Mouse (Mus musculus) hindbrain, embryonic 15.5 days (tissue): ENCODE data around the gene Mybbp1a. TPM values are rescaled to one million over a fixed set of nuclear protein-coding genes. Genes with fewer than 3 reads are reported as not detected.
A peak's percentile ranks its signal among the peaks of the same experiment; 100 is the strongest.
"Not testable (repeated sequence)": the region's sequence is repeated elsewhere in the genome, so short reads cannot be mapped to it uniquely, and the experiment has no call there.

Source experiments
- ATAC-seq: fragments of 200-750 bp; cut with Nextera tagmentation; 2 replicates; pipeline ENCODE4 v1.8.0; 2017; ENCODE audit warnings: low read depth, moderate number of reproducible peaks, moderate TSS enrichment; ENCODE audit not compliant: low FRiP score
- H3K27ac ChIP-seq: fragments of 300-500 bp; sonication (generic); replicated peaks from 2 replicates; pipeline ENCODE4 v1.5.1; 2015; ENCODE audit warnings: mild to moderate bottlenecking, inconsistent platforms
- H3K27me3 ChIP-seq: fragments of 300-500 bp; sonication (generic); 2 replicates; pipeline ENCODE4 v1.6.1; 2015; ENCODE audit warnings: control low read depth, inconsistent platforms
- H3K36me3 ChIP-seq: fragments of 300-500 bp; sonication (generic); 2 replicates; pipeline ENCODE4 v1.6.1; 2015; ENCODE audit warnings: control low read depth, inconsistent platforms
- H3K4me1 ChIP-seq: fragments of 300-500 bp; sonication (generic); replicated peaks from 2 replicates; pipeline ENCODE4 v1.6.1; 2015; ENCODE audit warnings: control low read depth, inconsistent platforms
- H3K4me2 ChIP-seq: fragments of 300-500 bp; sonication (generic); 2 replicates; pipeline ENCODE4 v1.6.1; 2015; ENCODE audit warnings: moderate library complexity, mild to moderate bottlenecking, inconsistent platforms
- H3K4me3 ChIP-seq: fragments of 300-500 bp; sonication (generic); 2 replicates; pipeline ENCODE4 v1.5.1; 2015; ENCODE audit warnings: mild to moderate bottlenecking, inconsistent platforms
- H3K9ac ChIP-seq: fragments of 300-500 bp; sonication (generic); 2 replicates; pipeline ENCODE4 v1.6.1; 2015; ENCODE audit warnings: inconsistent platforms
- H3K9me3 ChIP-seq: fragments of 300-500 bp; sonication (generic); 2 replicates; pipeline ENCODE4 v1.6.1; 2016; ENCODE audit warnings: control low read depth, inconsistent platforms
- WGBS: fragments of 180-500 bp; shearing (Covaris S2); methylation state at CpG from one replicate; pipeline ENCODE4 v1.1.7; 2015; 5-methylcytosine and 5-hydroxymethylcytosine counted together
- polyA plus RNA-seq: library from polyadenylated mRNA; unstranded; fragments of >200 nt; fragmentation: Nextera tagmentation; extraction: Ambion mirVana; gene quantifications from 2 replicates; pipeline ENCODE4 v1.2.1, GENCODE M21; 2015

Mybbp1a gene
- polyA plus RNA-seq, 1 experiment from 2014 or later = 62.1 TPM

- H3K9ac ChIP-seq = no peak overlapping the region
- H3K36me3 ChIP-seq = no peaks in the 10 kb centered on the region
- no peak overlapping the region for H3K4me3 ChIP-seq
- ATAC-seq = no peak
- peaks cover 16% of the 10 kb centered on the region; the same call in 1 of the 2 replicates for H3K27me3 ChIP-seq
- no peaks in the 10 kb centered on the region for H3K9me3 ChIP-seq
- 91% methylated on average over 5 of the region's 5 CpGs for WGBS
- H3K4me2 ChIP-seq = no peak overlapping the region
- H3K27ac ChIP-seq = no peak overlapping the region
- peaks cover 4% of the 10 kb centered on the region for H3K4me1 ChIP-seq
Observed at GRCm38 (mm10) chr11:72416666-72417065, 24.5 kb upstream of the Mybbp1a start.

- Histone ChIP-seq H3K4me3 (no peak overlapping the region), H3K27ac (no peak overlapping the region), H3K36me3 (no peaks in the 10 kb centered on the region), H3K27me3 (peaks cover 15% of the 10 kb centered on the region; the same call in 1 of the 2 replicates), H3K9ac (no peak overlapping the region), H3K4me2 (no peak overlapping the region), H3K9me3 (no peaks in the 10 kb centered on the region), H3K4me1 (no peaks in the 10 kb centered on the region)
- 7% methylated on average over 4 of the region's 4 CpGs for WGBS
- no peak for ATAC-seq
Observed at GRCm38 (mm10) chr11:72417376-72417775, 23.8 kb upstream of the Mybbp1a start.

GRCm38 (mm10) chr11:72418227-72418626 lies 22.9 kb upstream of the Mybbp1a start:
- H3K9me3 ChIP-seq = no peaks in the 10 kb centered on the region
- H3K27me3 ChIP-seq = peaks cover 7% of the 10 kb centered on the region; the same call in 1 of the 2 replicates
- no peaks in the 10 kb centered on the region for H3K36me3 ChIP-seq
- H3K4me1 ChIP-seq = no peaks in the 10 kb centered on the region
- no peak overlapping the region for H3K27ac ChIP-seq
- H3K4me2 ChIP-seq = no peak overlapping the region
- H3K9ac ChIP-seq = no peak overlapping the region
- WGBS = 46% methylated on average over 8 of the region's 8 CpGs
- H3K4me3 ChIP-seq = no peak overlapping the region
- ATAC-seq = no peak

GRCm38 (mm10) chr11:72419006-72419405 lies 22.1 kb upstream of the Mybbp1a start:
- Histone ChIP-seq H3K4me1 (no peaks in the 10 kb centered on the region), H3K4me2 (no peak overlapping the region)
- ATAC-seq = no peak

GRCm38 (mm10) chr11:72420460-72421122 lies 20.6 kb upstream of the Mybbp1a start:
- no peak overlapping the region for H3K27ac ChIP-seq
- no peak for ATAC-seq
- H3K4me1 ChIP-seq = no peaks in the 10 kb centered on the region
- no peaks in the 10 kb centered on the region for H3K9me3 ChIP-seq
- H3K27me3 ChIP-seq = no peaks in the 10 kb centered on the region
- H3K9ac ChIP-seq = no peak overlapping the region
- H3K4me2 ChIP-seq = no peak overlapping the region
- no peak overlapping the region for H3K4me3 ChIP-seq
- H3K36me3 ChIP-seq = no peaks in the 10 kb centered on the region
- 89% methylated on average over 6 of the region's 6 CpGs for WGBS

More at GRCm38 (mm10) chr11:72419006-72419405, 22.1 kb upstream of the Mybbp1a start:
- H3K27me3 ChIP-seq = 0 out of 2 replicates have a peak, but pooled peaks cover 2% of the 10 kb centered on the region
- H3K27ac ChIP-seq = no peak overlapping the region
- H3K36me3 ChIP-seq = no peaks in the 10 kb centered on the region
- 90% methylated on average over 6 of the region's 6 CpGs for WGBS
- H3K9ac ChIP-seq = no peak overlapping the region
- H3K4me3 ChIP-seq = no peak overlapping the region
- H3K9me3 ChIP-seq = no peaks in the 10 kb centered on the region

- Histone ChIP-seq H3K27ac (no peak overlapping the region), H3K9me3 (no peaks in the 10 kb centered on the region), H3K4me1 (no peaks in the 10 kb centered on the region), H3K9ac (no peak overlapping the region), H3K36me3 (no peaks in the 10 kb centered on the region), H3K27me3 (no peaks in the 10 kb centered on the region), H3K4me2 (no peak overlapping the region), H3K4me3 (no peak overlapping the region)
- ATAC-seq = no peak
- 94% methylated on average over 11 of the region's 11 CpGs for WGBS
Observed at GRCm38 (mm10) chr11:72421518-72422278, 19.5 kb upstream of the Mybbp1a start.

- no peaks in the 10 kb centered on the region for H3K4me1 ChIP-seq
Observed at GRCm38 (mm10) chr11:72423686-72424085, 17.5 kb upstream of the Mybbp1a start.

GRCm38 (mm10) chr11:72425201-72425600 lies 16.0 kb upstream of the Mybbp1a start:
- Histone ChIP-seq H3K9ac (no peak overlapping the region), H3K27ac (no peak overlapping the region), H3K36me3 (no peaks in the 10 kb centered on the region), H3K4me2 (no peak overlapping the region), H3K27me3 (no peaks in the 10 kb centered on the region), H3K4me1 (no peaks in the 10 kb centered on the region), H3K9me3 (no peaks in the 10 kb centered on the region), H3K4me3 (no peak overlapping the region)
- ATAC-seq = no peak

More at GRCm38 (mm10) chr11:72423686-72424085, 17.5 kb upstream of the Mybbp1a start:
- Histone ChIP-seq H3K9me3 (no peaks in the 10 kb centered on the region), H3K27me3 (no peaks in the 10 kb centered on the region), H3K36me3 (no peaks in the 10 kb centered on the region), H3K4me3 (no peak overlapping the region), H3K27ac (no peak overlapping the region), H3K9ac (no peak overlapping the region), H3K4me2 (no peak overlapping the region)
- WGBS = 88% methylated on average over 4 of the region's 4 CpGs
- no peak for ATAC-seq

GRCm38 (mm10) chr11:72426884-72427283 lies 14.3 kb upstream of the Mybbp1a start:
- no peaks in the 10 kb centered on the region for H3K4me1 ChIP-seq
- no peak overlapping the region for H3K27ac ChIP-seq
- no peak for ATAC-seq
- H3K27me3 ChIP-seq = no peaks in the 10 kb centered on the region
- no peaks in the 10 kb centered on the region for H3K9me3 ChIP-seq
- H3K36me3 ChIP-seq = no peaks in the 10 kb centered on the region
- H3K4me2 ChIP-seq = no peak overlapping the region
- no peak overlapping the region for H3K9ac ChIP-seq
- H3K4me3 ChIP-seq = no peak overlapping the region

- Histone ChIP-seq H3K9ac (no peak overlapping the region), H3K36me3 (no peaks in the 10 kb centered on the region), H3K4me3 (no peak overlapping the region), H3K27me3 (no peaks in the 10 kb centered on the region), H3K9me3 (no peaks in the 10 kb centered on the region), H3K27ac (no peak overlapping the region), H3K4me1 (no peaks in the 10 kb centered on the region), H3K4me2 (0 out of 2 replicates have a peak overlapping the region, but pooled peaks have one; percentile 32)
- ATAC-seq = no peak
- 5% methylated on average over 5 of the region's 5 CpGs for WGBS
Observed at GRCm38 (mm10) chr11:72428694-72429093, 12.5 kb upstream of the Mybbp1a start.

- WGBS = 51% methylated on average over 7 of the region's 7 CpGs
- Histone ChIP-seq H3K4me3 (no peak overlapping the region), H3K9ac (no peak overlapping the region), H3K27ac (no peak overlapping the region), H3K27me3 (no peaks in the 10 kb centered on the region), H3K9me3 (no peaks in the 10 kb centered on the region), H3K4me1 (no peaks in the 10 kb centered on the region), H3K4me2 (peak overlapping the region; percentile 32; the same call in 1 of the 2 replicates), H3K36me3 (no peaks in the 10 kb centered on the region)
- ATAC-seq = no peak
Observed at GRCm38 (mm10) chr11:72429288-72429690, 11.9 kb upstream of the Mybbp1a start.

- not testable (repeated sequence) for H3K4me3 ChIP-seq, H3K27ac ChIP-seq, H3K9me3 ChIP-seq, H3K36me3 ChIP-seq, H3K9ac ChIP-seq, H3K4me2 ChIP-seq, ATAC-seq, H3K27me3 ChIP-seq, H3K4me1 ChIP-seq
- 56% methylated on average over 9 of the region's 9 CpGs for WGBS
Observed at GRCm38 (mm10) chr11:72430311-72431068, 10.7 kb upstream of the Mybbp1a start.
